Mouse (Mus musculus) liver, adult 10 weeks (tissue): ENCODE measurements around the gene Bcar1. TPM values are rescaled to one million over a fixed set of nuclear protein-coding genes. Genes with fewer than 3 reads are reported as not detected.

Experiments
- polyA plus RNA-seq: library from polyadenylated mRNA; stranded (reverse); fragments of 350-450 nt; fragmentation: Illumina TruSeq; extraction: RNeasy Lipid Tissue Mini Kit (QIAGEN cat#74804); gene quantifications from one replicate; pipeline ENCODE4 v1.2.3, GENCODE M21; 2014; ENCODE audit warnings: low read depth, low replicate concordance

The Bcar1 gene
- polyA plus RNA-seq, result 0.69 TPM

DNA sequence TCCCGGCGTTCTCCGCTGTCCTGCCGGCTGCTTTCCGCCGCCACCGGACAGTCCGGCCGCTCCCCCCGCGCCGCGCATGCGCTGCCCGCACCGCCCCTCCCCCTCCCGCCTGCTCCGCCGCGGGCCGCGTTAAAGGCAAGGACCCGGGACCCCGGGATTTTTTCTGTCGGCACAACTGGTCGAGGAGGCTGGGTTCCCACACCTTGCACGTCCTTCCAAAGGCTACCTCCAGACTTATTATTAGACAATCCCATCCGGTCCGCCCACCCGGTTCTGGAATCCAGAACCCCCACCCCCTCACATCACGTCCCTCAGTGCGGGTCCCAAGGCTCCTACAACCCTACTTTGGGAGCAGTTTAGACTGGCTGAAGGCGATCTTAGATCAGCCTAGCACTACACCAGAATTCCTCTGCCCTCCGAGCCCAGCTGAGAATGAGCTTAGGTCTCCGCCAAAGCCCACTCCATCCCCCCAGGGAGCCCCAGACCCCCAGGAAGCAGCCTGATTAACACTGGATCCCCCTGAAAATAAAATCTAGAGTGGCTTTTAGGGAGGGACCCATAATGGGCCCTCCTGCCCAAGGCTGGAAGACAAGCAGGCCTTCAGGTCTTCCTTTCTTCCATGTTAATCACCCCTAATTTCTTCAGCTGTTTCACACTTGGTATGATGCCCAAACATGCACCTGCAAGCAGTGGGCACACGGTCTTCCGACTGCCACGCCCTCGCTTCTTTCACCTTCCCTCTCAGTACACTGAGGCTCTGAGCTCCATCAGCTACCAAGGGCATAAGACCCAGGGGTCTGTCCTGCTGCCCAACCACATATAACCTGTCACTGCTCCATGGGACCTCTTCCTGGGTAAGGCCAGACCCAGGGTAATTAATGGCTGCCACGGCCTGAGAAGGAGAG, at the start of gene Bcar1:
TSS of gene Bcar1 (minus strand) at position 18 of the 905 bp plus-strand sequence.

DNA sequence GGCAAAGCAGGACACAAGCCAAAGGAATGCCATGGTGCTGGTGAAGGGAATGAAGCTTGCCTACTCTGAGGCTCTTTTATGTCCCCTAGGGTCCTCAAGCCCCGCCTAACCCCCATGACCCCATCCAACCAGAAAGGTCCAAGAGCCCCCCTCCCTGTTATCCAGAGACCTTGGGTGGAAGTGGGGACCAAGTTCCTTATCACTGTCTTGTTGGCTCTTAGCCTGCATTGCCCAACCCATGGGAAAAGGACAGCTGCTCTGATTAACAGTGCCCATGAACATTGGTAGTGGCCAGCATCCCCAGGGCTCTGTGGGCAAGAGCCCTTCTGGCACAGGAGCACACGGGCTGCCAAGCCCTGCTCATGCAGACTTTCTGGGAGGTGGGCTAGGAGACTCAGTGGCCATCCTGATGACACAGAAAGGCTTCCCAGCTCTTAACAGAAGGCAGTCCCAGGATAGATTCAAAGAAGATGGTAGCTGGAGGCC, 52.6 kb downstream of the Bcar1 start, which contains the start of gene Ctrb1:
TSS of gene Ctrb1 (minus strand) at position 51 of the 486 bp plus-strand sequence.

Other genes with a start within 250 kb of the Bcar1 start
- gene Wdr59, start 221.7 kb downstream of the Bcar1 start, polyA plus RNA-seq, result 5.0 TPM
- 10.0 TPM for gene Znrf1, start 207.7 kb downstream of the Bcar1 start, polyA plus RNA-seq
- 27.5 TPM for gene Ldhd, start 113.4 kb downstream of the Bcar1 start, polyA plus RNA-seq
- 3.4 TPM for gene Zfp1, start 100.4 kb downstream of the Bcar1 start, polyA plus RNA-seq
- gene Ctrb1, start 52.8 kb downstream of the Bcar1 start, polyA plus RNA-seq, result not detected
- gene Cfdp1, start 110.5 kb upstream of the Bcar1 start, polyA plus RNA-seq, result 82.5 TPM
- 10.5 TPM for gene Tmem170, start 132.9 kb upstream of the Bcar1 start, polyA plus RNA-seq
- gene Chst5, start 166.6 kb upstream of the Bcar1 start, polyA plus RNA-seq, result not detected
- gene Tmem231, start 190.1 kb upstream of the Bcar1 start, polyA plus RNA-seq, result not detected
- 83.9 TPM for gene Gabarapl2, start 196.9 kb upstream of the Bcar1 start, polyA plus RNA-seq
- 1.6 TPM for gene Adat1, start 248.5 kb upstream of the Bcar1 start, polyA plus RNA-seq